Mouse (Mus musculus) urinary bladder, postnatal 36 days (tissue): ENCODE measurements around the gene Cxcr5.

Experiments used
- DNase-seq, 2 experiments: peaks; one replicate each; pipeline ENCODE4 v3.0.0; 2022; ENCODE audit warnings: low spot score in 2 of 2, mixed read lengths in 1 of 2

The Cxcr5 gene

GRCm38 (mm10) chr9:44537625-44538301 is 23.9 kb downstream of the Cxcr5 start:
- DNase-seq, result no peak

DNA sequence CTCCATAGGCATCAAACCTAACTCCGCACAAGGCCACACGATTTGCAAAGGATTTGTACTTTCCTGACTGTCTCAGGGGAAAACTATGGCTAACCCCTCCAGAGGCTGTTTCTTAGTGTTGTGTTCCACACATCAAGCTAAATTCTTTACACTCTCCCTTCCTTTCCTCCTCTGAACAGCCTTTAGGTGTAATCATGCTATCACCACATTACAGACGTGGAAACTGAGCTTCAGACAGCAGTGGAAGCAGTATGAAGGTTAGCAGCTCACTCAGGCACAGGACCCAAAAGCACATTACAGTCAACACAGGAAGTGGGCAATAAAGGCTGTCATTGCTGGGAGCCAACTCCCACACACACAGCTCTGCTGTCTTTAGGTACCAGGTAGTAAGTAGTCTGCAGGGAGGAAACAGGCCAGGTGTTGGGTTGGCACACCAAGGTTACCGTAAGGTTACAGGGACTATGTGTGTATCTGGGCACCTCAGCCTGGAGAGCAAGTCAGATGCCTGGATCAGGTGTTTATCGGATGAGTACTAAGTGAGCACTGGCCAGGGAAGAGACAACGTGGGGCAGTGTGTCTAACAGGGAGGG is 28.6 kb downstream of the Cxcr5 start:
- DNase-seq, result no peak

DNA sequence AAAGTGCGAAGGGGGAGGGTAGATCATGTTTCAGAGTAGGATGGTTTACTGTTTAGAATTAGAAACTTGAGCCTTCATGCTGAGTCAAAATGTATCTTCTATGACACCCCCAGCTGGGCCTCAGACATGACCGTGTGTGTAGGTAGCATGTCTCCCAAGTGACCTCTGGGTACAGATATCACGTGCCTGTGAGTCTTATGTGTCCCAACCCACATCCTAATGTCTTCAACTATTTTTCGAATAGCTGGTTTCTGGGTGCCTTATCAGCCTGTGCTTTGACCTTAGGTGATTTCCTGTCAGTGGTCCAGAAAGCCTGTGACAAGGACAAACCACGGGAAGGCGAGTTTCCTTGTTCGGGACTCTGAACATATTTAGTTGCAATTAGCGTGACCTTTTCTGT is 33.3 kb downstream of the Cxcr5 start:
- DNase-seq, result no peak

DNA sequence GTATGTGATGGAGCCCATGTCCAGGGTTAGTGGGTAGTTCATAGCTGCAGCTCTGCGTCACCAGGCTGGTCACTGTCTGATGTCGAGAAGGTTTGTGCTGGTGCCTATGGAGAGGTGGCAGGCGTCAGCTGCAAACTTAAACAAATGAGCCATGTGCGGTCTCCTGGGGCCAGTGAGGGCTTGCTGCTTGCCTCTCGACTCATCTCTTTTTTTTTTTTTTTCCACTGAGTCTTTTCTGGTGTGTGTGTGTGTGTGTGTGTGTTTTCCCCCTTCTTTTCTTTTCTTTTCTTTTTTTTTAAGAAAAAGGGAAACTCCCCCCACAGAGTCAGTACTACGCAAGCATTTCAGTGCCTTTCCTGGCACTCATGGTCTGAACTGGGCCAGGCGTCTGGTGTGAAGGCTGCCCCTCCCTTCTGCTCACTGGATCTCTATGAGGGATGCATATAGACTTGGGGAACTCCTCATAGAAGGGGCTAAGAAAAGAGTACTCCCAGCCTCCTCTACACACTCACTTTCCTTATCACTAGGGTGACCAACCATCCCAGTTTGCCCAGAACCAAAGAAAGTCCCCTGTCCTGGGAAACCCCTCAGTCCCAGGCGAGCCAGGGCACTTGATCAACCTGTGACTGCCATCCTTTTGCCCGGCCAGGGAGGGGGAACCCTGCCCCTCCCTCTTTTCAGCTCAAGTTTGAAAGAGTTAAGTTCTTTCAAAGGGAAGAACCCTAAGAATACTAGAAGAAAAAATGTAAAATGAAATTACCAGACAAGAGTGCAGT is 35.2 kb downstream of the Cxcr5 start:
- no peak for DNase-seq

DNA sequence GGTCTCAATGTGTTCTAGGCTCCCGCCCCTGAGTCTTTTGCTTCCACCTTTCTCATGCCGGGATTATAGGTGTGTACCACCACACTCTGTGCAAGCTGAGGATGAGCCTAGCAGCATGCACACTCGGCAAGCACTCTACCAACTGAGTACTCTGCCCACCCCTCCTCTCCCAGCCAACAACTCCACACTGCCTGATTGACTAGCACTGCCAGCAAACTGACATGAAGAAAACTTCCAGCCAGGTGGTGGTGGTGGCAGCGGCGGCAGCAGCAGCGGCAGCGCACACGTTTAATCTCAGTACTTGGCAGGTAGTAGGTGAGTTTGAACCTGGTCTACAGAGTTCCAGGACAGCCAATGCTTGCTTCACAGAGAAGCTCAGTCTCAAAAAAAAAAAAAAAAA is 36.1 kb downstream of the Cxcr5 start:
- DNase-seq, result no peak

- DNase-seq, result no peak
Measured at GRCm38 (mm10) chr9:44525001-44525400, 36.7 kb downstream of the Cxcr5 start.

- DNase-seq, result no peak
Measured at GRCm38 (mm10) chr9:44524235-44524826, 37.3 kb downstream of the Cxcr5 start.

- no peak for DNase-seq
Measured at GRCm38 (mm10) chr9:44523686-44524085, 38.0 kb downstream of the Cxcr5 start.

DNA sequence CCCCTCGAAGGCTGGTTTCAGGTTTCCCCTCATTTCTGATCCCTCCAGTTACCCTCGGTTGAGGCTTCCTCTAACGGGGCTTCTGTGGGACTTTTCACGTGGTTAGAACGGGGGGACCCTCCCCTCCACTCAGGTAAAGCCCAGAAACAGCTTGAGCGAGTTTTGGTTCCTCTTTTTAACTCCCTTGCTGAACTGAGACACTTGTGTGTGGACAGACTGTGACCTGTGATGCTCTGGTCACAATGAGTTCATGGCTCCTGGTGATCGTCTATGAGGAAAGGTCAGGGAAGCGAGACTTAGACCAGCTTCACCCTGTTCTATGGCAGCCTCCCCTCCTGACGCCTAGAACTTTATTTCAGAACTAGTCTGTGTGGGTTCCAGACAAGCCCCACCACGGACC is 39.8 kb downstream of the Cxcr5 start:
- no peak for DNase-seq

GRCm38 (mm10) chr9:44518068-44518467 is 43.6 kb downstream of the Cxcr5 start:
- DNase-seq, result no peak

DNA sequence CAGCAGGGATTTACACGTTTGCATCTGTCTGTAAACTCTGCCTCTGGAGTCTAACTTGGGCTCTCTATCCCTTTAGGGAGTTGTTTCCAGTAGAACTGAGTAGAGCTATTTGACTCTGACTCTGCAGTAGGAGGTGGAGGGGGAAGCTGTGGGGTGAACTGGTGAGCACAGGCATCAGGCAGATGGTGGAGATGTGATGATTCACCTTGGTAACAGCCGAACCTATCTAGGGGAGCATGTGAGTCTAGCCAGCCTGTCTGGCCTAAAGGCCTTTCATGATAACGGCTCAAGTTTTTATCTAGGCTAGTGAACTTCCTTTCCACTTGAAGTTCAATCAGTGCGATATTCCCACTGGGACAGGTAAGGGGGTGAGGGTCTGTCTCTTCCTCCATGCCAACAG is 44.3 kb downstream of the Cxcr5 start:
- DNase-seq, result no peak

DNA sequence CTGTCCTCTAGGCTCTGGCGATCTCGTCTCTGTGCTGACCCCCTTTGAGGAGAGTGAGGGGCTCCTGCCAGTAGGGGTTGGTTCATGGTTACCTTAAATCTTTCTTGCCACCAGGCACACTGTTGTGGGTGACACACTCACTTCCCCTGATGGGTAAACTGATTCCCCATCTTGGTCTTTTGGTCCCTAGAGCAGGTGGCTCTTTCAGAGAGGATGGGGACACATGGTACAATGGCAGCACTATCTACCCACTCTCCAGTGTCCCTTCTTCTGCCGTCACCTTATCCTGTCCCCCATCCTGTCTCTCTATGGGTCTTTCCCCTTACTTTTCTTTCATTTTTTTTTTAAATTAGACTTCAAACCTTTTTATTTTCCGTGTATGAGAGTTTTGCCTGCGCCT is 45.8 kb downstream of the Cxcr5 start:
- DNase-seq, result no peak

DNA sequence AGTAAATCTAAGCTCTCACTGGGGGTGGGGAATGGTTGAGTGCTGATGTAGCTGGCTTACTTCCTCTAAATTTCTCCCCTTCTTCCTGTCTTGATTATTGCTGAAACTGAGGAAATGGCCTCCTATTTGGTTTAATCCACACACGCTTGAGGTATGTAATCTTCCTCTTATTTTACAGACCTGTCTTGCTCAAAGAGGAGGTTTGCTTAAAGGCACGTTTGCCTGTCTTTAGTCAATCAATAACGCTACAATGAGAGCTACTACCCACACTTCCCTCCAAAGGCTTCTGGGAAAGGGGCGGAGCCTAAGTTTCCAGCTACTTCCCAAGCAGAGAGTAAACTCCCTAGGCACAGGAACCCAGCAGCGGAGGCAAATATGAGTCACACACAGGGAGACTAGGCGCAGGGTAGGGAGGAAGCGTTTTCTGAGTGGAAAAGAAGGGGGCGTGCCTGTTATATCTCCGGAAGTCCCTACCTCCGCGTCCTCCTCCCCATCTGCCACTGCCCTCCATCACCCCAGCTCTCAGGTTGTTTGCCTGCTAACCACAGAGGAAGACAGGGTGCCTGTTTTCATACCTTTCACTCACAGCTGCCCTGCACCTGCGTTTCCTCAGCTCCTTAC is 46.4 kb downstream of the Cxcr5 start:
- peak in 1 of 2 experiments; percentile 62 for DNase-seq

DNA sequence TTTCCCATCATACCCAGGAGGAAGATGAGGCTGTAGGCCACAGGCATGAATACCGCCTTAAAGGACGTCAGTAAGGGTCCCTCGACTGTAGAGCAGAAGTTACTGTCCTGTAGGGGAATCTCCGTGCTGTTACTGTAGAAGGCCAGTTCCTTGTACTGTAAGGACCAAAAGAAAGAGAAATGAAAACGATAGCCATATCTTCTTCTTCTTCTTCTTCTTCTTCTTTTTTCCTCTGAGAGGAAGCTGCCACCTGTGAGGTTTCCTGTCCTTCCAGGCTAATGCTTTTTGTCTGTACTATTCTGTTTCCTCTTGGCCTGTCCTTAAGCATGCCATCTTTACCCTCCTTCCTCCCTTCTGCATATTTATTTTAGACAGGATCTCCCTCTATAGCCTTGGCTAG is 47.5 kb downstream of the Cxcr5 start:
- no peak for DNase-seq

GRCm38 (mm10) chr9:44513610-44514009 is 48.1 kb downstream of the Cxcr5 start:
- DNase-seq, result no peak

DNA sequence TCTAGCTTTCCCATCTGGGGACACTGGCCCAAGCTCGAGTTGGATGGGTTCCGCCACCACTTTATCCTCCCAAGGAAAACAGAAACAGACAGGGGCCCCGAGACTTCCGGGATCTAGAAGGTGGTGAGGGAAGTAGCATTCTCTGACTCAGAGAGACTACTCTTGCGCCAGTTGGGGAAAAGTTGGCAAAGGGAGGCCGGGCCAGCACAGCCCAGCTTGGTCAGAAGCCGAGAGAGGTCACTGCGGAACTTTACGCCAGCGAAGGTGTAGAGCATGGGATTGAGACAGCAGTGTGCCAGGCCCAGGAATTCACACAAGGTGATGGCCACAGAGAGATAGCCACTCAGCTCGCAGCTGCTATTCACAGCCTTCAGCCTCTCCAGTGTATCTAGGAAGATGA is 48.6 kb downstream of the Cxcr5 start:
- peak in 1 of 2 experiments; percentile 43 for DNase-seq

DNA sequence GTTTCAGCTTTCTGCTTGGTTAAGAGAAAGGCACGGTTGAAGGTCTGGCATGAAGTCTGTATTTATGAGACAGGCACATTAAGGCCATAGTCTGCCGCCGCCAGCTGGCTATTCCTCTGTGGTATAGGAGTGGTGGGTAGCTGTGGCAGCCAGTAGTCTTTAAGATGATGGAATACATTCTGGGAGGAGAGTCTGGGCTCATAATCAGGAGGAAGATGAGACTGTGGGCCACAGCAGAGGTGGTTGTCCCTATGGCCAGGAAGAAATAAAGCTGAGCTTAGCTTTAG is 49.0 kb downstream of the Cxcr5 start:
- no peak for DNase-seq

GRCm38 (mm10) chr9:44511935-44512716 is 49.6 kb downstream of the Cxcr5 start:
- no peak for DNase-seq

DNA sequence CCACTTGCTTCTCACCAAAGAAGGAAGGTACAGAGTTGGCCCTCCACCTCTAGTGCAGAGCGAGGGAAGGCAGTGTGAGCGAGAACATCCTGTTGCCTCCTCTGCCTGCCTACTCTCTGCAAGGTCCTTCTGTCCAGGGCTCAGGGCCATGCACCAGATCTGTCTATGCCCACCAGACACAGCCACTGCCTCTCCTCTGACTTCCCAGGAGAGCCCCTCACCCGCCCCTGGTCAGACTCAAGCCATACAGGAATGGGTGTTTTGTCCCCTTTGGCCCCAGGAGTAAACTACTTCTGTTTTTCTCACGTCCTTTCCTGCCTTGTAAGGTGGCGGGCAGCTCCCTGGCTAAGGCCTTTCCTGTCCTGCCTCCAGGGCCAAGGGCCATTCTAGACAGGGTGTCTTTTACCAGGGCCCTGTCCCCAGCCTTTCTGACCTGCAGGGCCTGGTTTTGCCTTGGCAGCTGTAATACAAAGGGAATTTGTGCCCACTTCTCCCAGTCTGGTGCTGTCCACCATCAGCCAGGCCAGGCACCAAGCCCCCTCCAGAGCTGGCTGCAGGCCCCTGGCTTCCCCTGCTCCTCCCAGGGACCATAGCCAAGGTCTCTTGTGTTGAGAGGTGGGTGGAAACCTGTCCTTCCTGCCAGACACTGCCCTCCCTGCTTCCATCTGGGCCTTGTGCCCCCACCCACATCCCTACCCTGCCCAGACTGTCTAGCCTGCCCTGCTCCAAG is 50.6 kb downstream of the Cxcr5 start:
- DNase-seq, result peak in 1 of 2 experiments; percentile 43

DNA sequence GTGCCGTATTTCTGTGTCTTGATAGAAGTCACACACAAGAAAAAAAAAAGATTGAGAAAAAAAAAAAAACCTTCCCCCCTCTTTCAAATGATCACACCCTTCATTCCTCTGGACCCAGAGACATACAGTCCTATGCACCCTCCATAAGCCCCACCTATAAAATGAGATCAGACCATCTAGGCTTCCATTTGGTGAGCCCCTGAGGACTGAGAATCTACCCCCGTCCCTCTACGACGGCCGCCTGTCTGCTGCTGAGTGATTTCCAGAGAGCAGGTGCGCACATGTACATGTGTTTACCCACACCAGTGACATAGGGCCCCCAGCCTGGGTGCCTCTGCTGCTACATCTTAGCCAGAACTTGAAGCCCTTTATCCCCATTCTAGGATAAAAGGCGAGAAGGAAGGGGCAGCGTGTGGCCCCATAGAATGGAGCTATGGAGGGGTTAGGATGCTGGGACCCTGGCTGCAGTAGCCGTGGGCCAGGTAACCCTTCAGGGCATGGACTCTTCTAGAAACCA is 51.3 kb downstream of the Cxcr5 start:
- DNase-seq, result peak in 1 of 2 experiments; percentile 36
